ENCODE assay signal across 9 mouse cellular contexts in genomic region chr1:92212003-92212750, GRCm38 (mm10). TPM values are rescaled to one million over a fixed set of nuclear protein-coding genes. Genes with fewer than 3 reads are reported as not detected.
DNase-seq lines count a peak whose midpoint lies in the region; ATAC-seq and TF ChIP-seq lines count a peak whose summit lies in the region.
"Had no signal": no experiment of that assay in that cellular context is flagged by ENCODE, and none has a peak within 500 bp of the region (broad histone marks: within the 10 kb centered on the region; RNA-seq: fewer than 3 reads in every experiment).

No protein-coding gene starts in this region.

- peak; percentile 42 for DNase-seq in lung, postnatal 0 days (ENCODE audit: low spot score)
- no peak for DNase-seq in lung, adult 2 months
- DNase-seq in embryonic facial prominence, embryonic 14.5 days (ENCODE audit: low spot score): peak; percentile 65
- DNase-seq in hindbrain, embryonic 11.5 days (ENCODE audit: low spot score): peak; percentile 34
- DNase-seq in liver, postnatal 0 days: no peak
- no peak for DNase-seq in adipocyte (ENCODE audit: low spot score)
- no peak for DNase-seq in thymus, postnatal 10 days (ENCODE audit: low spot score in 2 of 2)

- no peak overlapping the region for H3K4me3 ChIP-seq in lung, postnatal 0 days (ENCODE audit: low read depth, low read length)
- no peak overlapping the region for H3K4me3 ChIP-seq in lung, adult 2 months (replicated peaks; ENCODE audit: extremely low read depth, low read depth, low read length)
- no peak overlapping the region for H3K4me3 ChIP-seq in embryonic facial prominence, embryonic 14.5 days (ENCODE audit: low read depth, low read length)
- no peak overlapping the region for H3K4me3 ChIP-seq in hindbrain, embryonic 11.5 days (ENCODE audit: low read depth, low read length)
- H3K4me3 ChIP-seq in neural tube, embryonic 12.5 days: no peak overlapping the region
- no peak overlapping the region for H3K4me3 ChIP-seq in liver, postnatal 0 days (ENCODE audit: low read depth, low read length)

- WGBS in lung, postnatal 0 days: 32% methylated on average over 13 of the region's 13 CpGs
- WGBS in lung, adult 2 months: 43% methylated on average over 13 of the region's 13 CpGs
- 30% methylated on average over 13 of the region's 13 CpGs for WGBS in embryonic facial prominence, embryonic 14.5 days
- WGBS in hindbrain, embryonic 11.5 days: 19% methylated on average over 13 of the region's 13 CpGs
- WGBS in neural tube, embryonic 12.5 days: 26% methylated on average over 13 of the region's 13 CpGs
- WGBS in liver, postnatal 0 days (ENCODE audit: insufficient replicate concordance): 63% methylated on average over 13 of the region's 13 CpGs

- peak; percentile 11; the same call in 1 of the 2 replicates for ATAC-seq in lung, postnatal 0 days
- peak; percentile 81 for ATAC-seq in embryonic facial prominence, embryonic 14.5 days (ENCODE audit: low read depth)
- peak; percentile 56; the same call in 1 of the 2 replicates for ATAC-seq in hindbrain, embryonic 11.5 days (ENCODE audit: low FRiP score)
- ATAC-seq in neural tube, embryonic 12.5 days (ENCODE audit: low FRiP score, low read depth): peak; percentile 73; the same call in 1 of the 2 replicates
- no peak for ATAC-seq in liver, postnatal 0 days
- ATAC-seq: Patski had no signal

- H3K27ac ChIP-seq in lung, postnatal 0 days (ENCODE audit: low read length): no peak overlapping the region
- H3K27ac ChIP-seq in embryonic facial prominence, embryonic 14.5 days (replicated peaks; ENCODE audit: low read depth, low read length): no peak overlapping the region
- 0 out of 2 replicates have a peak overlapping the region, but pooled peaks have one; percentile 1 for H3K27ac ChIP-seq in hindbrain, embryonic 11.5 days (ENCODE audit: low read depth, low read length)
- no peak overlapping the region for H3K27ac ChIP-seq in neural tube, embryonic 12.5 days
- no peak overlapping the region for H3K27ac ChIP-seq in liver, postnatal 0 days (ENCODE audit: low read depth)

- TF ChIP-seq POLR2A in lung, adult 2 months (IDR thresholded peaks at IDR 0.05; ENCODE audit: borderline replicate concordance, extremely low read depth, low read depth, low read length): no peak

- no peak for TF ChIP-seq EP300 in lung, postnatal 0 days (IDR thresholded peaks at IDR 0.05)
- TF ChIP-seq EP300 in liver, postnatal 0 days (IDR thresholded peaks at IDR 0.05; ENCODE audit: low read depth): no peak

- H3K4me2 ChIP-seq in lung, postnatal 0 days (replicated peaks; ENCODE audit: low read depth, low read length): no peak overlapping the region
- peak overlapping the region; percentile 1; the same call in 1 of the 2 replicates for H3K4me2 ChIP-seq in embryonic facial prominence, embryonic 14.5 days (ENCODE audit: low read depth, low read length)
- no peak overlapping the region for H3K4me2 ChIP-seq in hindbrain, embryonic 11.5 days (replicated peaks; ENCODE audit: low read depth, low read length)
- H3K4me2 ChIP-seq in neural tube, embryonic 12.5 days (replicated peaks): 0 out of 2 replicates have a peak overlapping the region, but pooled peaks have one; percentile 16
- no peak overlapping the region for H3K4me2 ChIP-seq in liver, postnatal 0 days (ENCODE audit: low read depth, low read length)

- no peaks in the 10 kb centered on the region for H3K4me1 ChIP-seq in lung, postnatal 0 days (ENCODE audit: insufficient read depth, low read depth, low read length)
- H3K4me1 ChIP-seq in lung, adult 2 months (ENCODE audit: control insufficient read depth, insufficient read depth, low read length): peaks cover 7% of the 10 kb centered on the region
- H3K4me1 ChIP-seq in embryonic facial prominence, embryonic 14.5 days (ENCODE audit: control insufficient read depth, insufficient read depth, low read length): peaks cover 24% of the 10 kb centered on the region
- peaks cover 8% of the 10 kb centered on the region; the same call in 1 of the 2 replicates for H3K4me1 ChIP-seq in hindbrain, embryonic 11.5 days (replicated peaks; ENCODE audit: control insufficient read depth, insufficient read depth, low read length)
- peaks cover 21% of the 10 kb centered on the region for H3K4me1 ChIP-seq in neural tube, embryonic 12.5 days
- no peaks in the 10 kb centered on the region for H3K4me1 ChIP-seq in liver, postnatal 0 days (ENCODE audit: insufficient read depth)

- no peaks in the 10 kb centered on the region for H3K36me3 ChIP-seq in lung, postnatal 0 days (ENCODE audit: insufficient read depth, low read length)
- no peaks in the 10 kb centered on the region for H3K36me3 ChIP-seq in embryonic facial prominence, embryonic 14.5 days (ENCODE audit: control insufficient read depth, insufficient read depth, low read length)
- no peaks in the 10 kb centered on the region for H3K36me3 ChIP-seq in hindbrain, embryonic 11.5 days (ENCODE audit: control insufficient read depth, insufficient read depth, low read length)
- H3K36me3 ChIP-seq in neural tube, embryonic 12.5 days: no peaks in the 10 kb centered on the region
- H3K36me3 ChIP-seq in liver, postnatal 0 days (replicated peaks; ENCODE audit: insufficient read depth, low read length): no peaks in the 10 kb centered on the region

- H3K9ac ChIP-seq in lung, postnatal 0 days (replicated peaks; ENCODE audit: low read depth): no peak overlapping the region
- 0 out of 2 replicates have a peak overlapping the region, but pooled peaks have one; percentile 6 for H3K9ac ChIP-seq in embryonic facial prominence, embryonic 14.5 days (ENCODE audit: low read depth, low read length)
- no peak overlapping the region for H3K9ac ChIP-seq in hindbrain, embryonic 11.5 days (ENCODE audit: low read depth, low read length)
- H3K9ac ChIP-seq in neural tube, embryonic 12.5 days: peak overlapping the region; percentile 8; the same call in 1 of the 2 replicates
- H3K9ac ChIP-seq in liver, postnatal 0 days (replicated peaks): no peak overlapping the region

- no peaks in the 10 kb centered on the region for H3K9me3 ChIP-seq in lung, postnatal 0 days (ENCODE audit: low read length)
- no peaks in the 10 kb centered on the region for H3K9me3 ChIP-seq in embryonic facial prominence, embryonic 14.5 days (ENCODE audit: control insufficient read depth, low read length)
- H3K9me3 ChIP-seq in hindbrain, embryonic 11.5 days (ENCODE audit: control insufficient read depth, low read length): no peaks in the 10 kb centered on the region
- H3K9me3 ChIP-seq in neural tube, embryonic 12.5 days: no peaks in the 10 kb centered on the region
- no peaks in the 10 kb centered on the region for H3K9me3 ChIP-seq in liver, postnatal 0 days (ENCODE audit: low read length)

- H3K27me3 ChIP-seq in lung, postnatal 0 days (replicated peaks; ENCODE audit: insufficient read depth, low read length): no peaks in the 10 kb centered on the region
- no peaks in the 10 kb centered on the region for H3K27me3 ChIP-seq in embryonic facial prominence, embryonic 14.5 days (replicated peaks; ENCODE audit: control insufficient read depth, insufficient read depth, low read length)
- no peaks in the 10 kb centered on the region for H3K27me3 ChIP-seq in hindbrain, embryonic 11.5 days (ENCODE audit: control insufficient read depth, insufficient read depth, low read length)
- H3K27me3 ChIP-seq in neural tube, embryonic 12.5 days (replicated peaks): peaks cover 6% of the 10 kb centered on the region
- H3K27me3 ChIP-seq in liver, postnatal 0 days (ENCODE audit: insufficient read depth, low read length): no peaks in the 10 kb centered on the region
- H3K27me3 ChIP-seq: Patski had no signal

- peak; percentile 14; the same call in 1 of the 2 replicates for TF ChIP-seq CTCF in lung, postnatal 0 days (IDR thresholded peaks at IDR 0.05)
- no peak for TF ChIP-seq CTCF in lung, adult 2 months (IDR thresholded peaks at IDR 0.05; ENCODE audit: insufficient read depth, low read length)
- TF ChIP-seq CTCF in liver, postnatal 0 days (IDR thresholded peaks at IDR 0.05; ENCODE audit: low read depth): no peak

RNA-seq across cellular contexts. Expression of gene Hdac4, which starts 16.7 kb away (rescaled TPM):
- 16.3 and 17.1 TPM in 2 replicates for polyA plus RNA-seq in lung, postnatal 0 days (2015; fragmentation: Nextera tagmentation; extraction: Ambion mirVana)
- polyA plus RNA-seq in lung, adult 2 months (2012; rRNA removed): 22.6 and 26.2 TPM in 2 replicates
- polyA plus RNA-seq in embryonic facial prominence, embryonic 14.5 days (2014; fragmentation: Nextera tagmentation; extraction: Ambion mirVana): 24.0 and 24.1 TPM in 2 replicates
- polyA plus RNA-seq in hindbrain, embryonic 11.5 days (2014; fragmentation: Nextera tagmentation; extraction: Ambion mirVana): 20.4 and 21.2 TPM in 2 replicates
- 26.6 and 27.1 TPM in 2 replicates for polyA plus RNA-seq in neural tube, embryonic 12.5 days (2016; fragmentation: Nextera tagmentation; extraction: Ambion mirVana)
- polyA plus RNA-seq in liver, postnatal 0 days (2015; fragmentation: Nextera tagmentation; extraction: Ambion mirVana): 3.0 and 3.8 TPM in 2 replicates

Comparison
In these comparisons a context has a peak if more than half of its experiments do, and no peak if none do; other contexts are left out.
1. DNase-seq: peak in lung, postnatal 0 days (single experiment), embryonic facial prominence, embryonic 14.5 days (single experiment) and hindbrain, embryonic 11.5 days (single experiment); none in lung, adult 2 months (single experiment), liver, postnatal 0 days (single experiment), adipocyte (single experiment) and thymus, postnatal 10 days (0 of 2).
2. H3K4me2 ChIP-seq: peak in embryonic facial prominence, embryonic 14.5 days (single experiment) and neural tube, embryonic 12.5 days (single experiment); none in lung, postnatal 0 days (single experiment), hindbrain, embryonic 11.5 days (single experiment) and liver, postnatal 0 days (single experiment).
3. H3K9ac ChIP-seq: peak in embryonic facial prominence, embryonic 14.5 days (single experiment) and neural tube, embryonic 12.5 days (single experiment); none in lung, postnatal 0 days (single experiment), hindbrain, embryonic 11.5 days (single experiment) and liver, postnatal 0 days (single experiment).